15 mouse cellular contexts compared by ENCODE assay signal in the genomic region with DNA sequence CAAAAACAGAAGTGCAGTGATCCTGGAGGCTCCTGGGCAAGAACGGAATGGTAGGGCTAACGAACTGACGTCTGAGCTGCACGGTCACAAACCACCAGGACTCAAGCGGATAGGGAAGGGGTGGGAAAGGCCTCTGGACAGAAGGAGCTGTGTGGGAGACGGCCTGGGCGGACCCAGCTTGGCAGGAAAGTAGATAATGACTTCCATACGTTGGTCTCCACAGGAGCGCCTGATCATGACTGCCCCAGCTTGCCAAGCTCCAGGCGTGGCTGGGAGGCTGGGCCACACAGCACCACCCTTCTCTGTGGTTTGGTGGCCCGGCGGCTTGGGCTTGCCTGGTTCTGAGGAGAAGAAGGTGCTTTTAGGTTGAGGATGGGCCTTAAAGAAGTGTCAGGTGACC. TPM values are rescaled to one million over a fixed set of nuclear protein-coding genes. Genes with fewer than 3 reads are reported as not detected.
A peak's percentile ranks its signal among the peaks of the same experiment; 100 is the strongest.
DNase-seq lines count a peak whose midpoint lies in the region; ATAC-seq and TF ChIP-seq lines count a peak whose summit lies in the region.
"Had no signal": no experiment of that assay in that cellular context is flagged by ENCODE, and none has a peak within 500 bp of the region (broad histone marks: within the 10 kb centered on the region; RNA-seq: fewer than 3 reads in every experiment).

No protein-coding gene starts in this region.

- no peak overlapping the region for H3K4me3 ChIP-seq in gastrocnemius, adult 2 months
- H3K4me3 ChIP-seq in liver, embryonic 12.5 days, result no peak overlapping the region
- H3K4me3 ChIP-seq in liver, embryonic 11.5 days (ENCODE audit: low read depth, low read length), result no peak overlapping the region
- H3K4me3 ChIP-seq in stomach, postnatal 0 days (ENCODE audit: low read depth, low read length), result no peak overlapping the region
- H3K4me3 ChIP-seq: forebrain, embryonic 13.5 days; hindbrain, embryonic 13.5 days; midbrain, embryonic 13.5 days had no signal

- ATAC-seq in liver, embryonic 12.5 days, result 0 out of 2 replicates have a peak, but pooled peaks have one; percentile 35
- no peak; the same call in 1 of the 2 replicates for ATAC-seq in liver, embryonic 11.5 days (replicated peaks; ENCODE audit: low FRiP score)
- 0 out of 2 replicates have a peak, but pooled peaks have one; percentile 19 for ATAC-seq in stomach, postnatal 0 days (ENCODE audit: low FRiP score, low TSS enrichment)
- ATAC-seq: forebrain, embryonic 13.5 days; midbrain, embryonic 13.5 days; Patski had no signal

- 0 out of 2 replicates have a peak, but pooled peaks cover 3% of the 10 kb centered on the region for H3K27me3 ChIP-seq in liver, embryonic 12.5 days (replicated peaks)
- no peaks in the 10 kb centered on the region for H3K27me3 ChIP-seq in liver, embryonic 11.5 days (replicated peaks; ENCODE audit: control insufficient read depth, insufficient read depth, low read length)
- no peaks in the 10 kb centered on the region for H3K27me3 ChIP-seq in stomach, postnatal 0 days (ENCODE audit: control insufficient read depth, insufficient read depth, low read length)
- H3K27me3 ChIP-seq: Patski had no signal

- intact Hi-C loops in gastrocnemius, adult 2 months (cut with DNase I), result no loop called here
- intact Hi-C loops in gastrocnemius, postnatal 36 days (cut with DNase I), result no loop called here

- no peak overlapping the region for H3K9ac ChIP-seq in liver, embryonic 12.5 days
- no peak overlapping the region for H3K9ac ChIP-seq in liver, embryonic 11.5 days (ENCODE audit: low read depth, low read length)
- H3K9ac ChIP-seq in stomach, postnatal 0 days (ENCODE audit: low read length), result no peak overlapping the region
- H3K9ac ChIP-seq: forebrain, embryonic 13.5 days; hindbrain, embryonic 13.5 days; midbrain, embryonic 13.5 days had no signal

- no peak for TF ChIP-seq CTCF in gastrocnemius, adult 2 months (IDR thresholded peaks at IDR 0.05)
- TF ChIP-seq CTCF in stomach, postnatal 0 days (IDR thresholded peaks at IDR 0.05; ENCODE audit: low read depth), result no peak

- TF ChIP-seq EP300 in stomach, postnatal 0 days (optimal IDR thresholded peaks at IDR 0.05), result no peak

- H3K4me1 ChIP-seq in liver, embryonic 12.5 days, result peaks cover 10% of the 10 kb centered on the region
- no peaks in the 10 kb centered on the region for H3K4me1 ChIP-seq in liver, embryonic 11.5 days (replicated peaks; ENCODE audit: control insufficient read depth, insufficient read depth, low read length)
- no peaks in the 10 kb centered on the region for H3K4me1 ChIP-seq in stomach, postnatal 0 days (replicated peaks; ENCODE audit: control insufficient read depth, insufficient read depth)
- H3K4me1 ChIP-seq: forebrain, embryonic 13.5 days; hindbrain, embryonic 13.5 days had no signal

- no peak overlapping the region for H3K4me2 ChIP-seq in liver, embryonic 12.5 days
- H3K4me2 ChIP-seq in liver, embryonic 11.5 days, result no peak overlapping the region
- H3K4me2 ChIP-seq in stomach, postnatal 0 days (replicated peaks; ENCODE audit: low read depth), result no peak overlapping the region
- H3K4me2 ChIP-seq: forebrain, embryonic 13.5 days; hindbrain, embryonic 13.5 days; midbrain, embryonic 13.5 days had no signal

- no peaks in the 10 kb centered on the region for H3K9me3 ChIP-seq in liver, embryonic 12.5 days (replicated peaks)
- no peaks in the 10 kb centered on the region for H3K9me3 ChIP-seq in liver, embryonic 11.5 days (ENCODE audit: control insufficient read depth, low read length)
- H3K9me3 ChIP-seq in stomach, postnatal 0 days (ENCODE audit: control insufficient read depth, low read length), result no peaks in the 10 kb centered on the region
- H3K9me3 ChIP-seq: forebrain, embryonic 13.5 days; hindbrain, embryonic 13.5 days; midbrain, embryonic 13.5 days had no signal

- no peak overlapping the region; the same call in 1 of the 2 replicates for H3K27ac ChIP-seq in gastrocnemius, adult 2 months
- no peak overlapping the region for H3K27ac ChIP-seq in liver, embryonic 12.5 days
- no peak overlapping the region for H3K27ac ChIP-seq in liver, embryonic 11.5 days (ENCODE audit: low read depth, low read length)
- no peak overlapping the region for H3K27ac ChIP-seq in stomach, postnatal 0 days (replicated peaks)
- H3K27ac ChIP-seq: forebrain, embryonic 13.5 days; hindbrain, embryonic 13.5 days; midbrain, embryonic 13.5 days had no signal

- WGBS in liver, embryonic 12.5 days (ENCODE audit: insufficient replicate concordance), result 53% methylated on average over 12 of the region's 12 CpGs
- 50% methylated on average over 12 of the region's 12 CpGs for WGBS in liver, embryonic 11.5 days
- WGBS in stomach, postnatal 0 days, result 69% methylated on average over 12 of the region's 12 CpGs

- H3K36me3 ChIP-seq in liver, embryonic 12.5 days, result 0 out of 2 replicates have a peak, but pooled peaks cover 5% of the 10 kb centered on the region
- H3K36me3 ChIP-seq in liver, embryonic 11.5 days (ENCODE audit: control insufficient read depth, insufficient read depth, low read length), result no peaks in the 10 kb centered on the region
- H3K36me3 ChIP-seq in stomach, postnatal 0 days (ENCODE audit: control insufficient read depth, insufficient read depth, low read length), result no peaks in the 10 kb centered on the region
- H3K36me3 ChIP-seq: hindbrain, embryonic 13.5 days; midbrain, embryonic 13.5 days had no signal

- DNase-seq in gastrocnemius, adult 2 months, result peak; percentile 53
- no peak for DNase-seq in gastrocnemius, postnatal 36 days
- DNase-seq in liver, embryonic 11.5 days (ENCODE audit: low spot score), result no peak
- peak; percentile 78 for DNase-seq in fibroblast of lung, adult 2 months (ENCODE audit: low read depth)
- DNase-seq in stomach, postnatal 0 days (ENCODE audit: low spot score), result no peak
- no peak for DNase-seq in layer of hippocampus, adult 9-10 months (ENCODE audit: low spot score)
- DNase-seq in testis, postnatal 10 days (ENCODE audit: low spot score), result no peak
- DNase-seq: cerebellum, adult 11 months; kidney, adult 11 months; kidney, postnatal 14 days had no signal

RNA-seq across cellular contexts. Expression of gene Trim47, which starts 9.8 kb away (rescaled TPM):
- total RNA-seq in gastrocnemius, adult 2 months (2021), result 10 to 100 TPM in 1 of 2 experiments, 1 to 10 TPM in 1; 6.0 to 12.2 TPM
- total RNA-seq in gastrocnemius, postnatal 36 days (2021), result 1 to 10 TPM; 9.1 to 9.3 TPM
- 6.2 TPM in 2 replicates for polyA plus RNA-seq in liver, embryonic 12.5 days (2016; fragmentation: Nextera tagmentation; extraction: Ambion mirVana)
- polyA plus RNA-seq in liver, embryonic 11.5 days (2014; fragmentation: Nextera tagmentation; extraction: Ambion mirVana), result 6.3 and 6.6 TPM in 2 replicates
- polyA plus RNA-seq in stomach, postnatal 0 days (2015; fragmentation: Nextera tagmentation; extraction: Ambion mirVana), result 33.8 and 34.6 TPM in 2 replicates

RNA-seq across cellular contexts. Expression of gene Trim65, which starts 13.7 kb away (rescaled TPM):
- total RNA-seq in gastrocnemius, adult 2 months (2021), result 1 to 10 TPM; 4.2 to 6.6 TPM
- 1 to 10 TPM; 4.1 to 4.8 TPM for total RNA-seq in gastrocnemius, postnatal 36 days (2021)
- 1.7 and 2.0 TPM in 2 replicates for polyA plus RNA-seq in liver, embryonic 12.5 days (2016; fragmentation: Nextera tagmentation; extraction: Ambion mirVana)
- polyA plus RNA-seq in liver, embryonic 11.5 days (2014; fragmentation: Nextera tagmentation; extraction: Ambion mirVana), result 3.1 and 3.5 TPM in 2 replicates
- 3.3 and 4.1 TPM in 2 replicates for polyA plus RNA-seq in stomach, postnatal 0 days (2015; fragmentation: Nextera tagmentation; extraction: Ambion mirVana)

RNA-seq across cellular contexts. Expression of gene Mrpl38, which starts 21.4 kb away (rescaled TPM):
- total RNA-seq in gastrocnemius, adult 2 months (2021), result 10 to 100 TPM; 47.5 to 61.5 TPM
- 10 to 100 TPM; 49.4 to 49.9 TPM for total RNA-seq in gastrocnemius, postnatal 36 days (2021)
- 76.7 and 81.5 TPM in 2 replicates for polyA plus RNA-seq in liver, embryonic 12.5 days (2016; fragmentation: Nextera tagmentation; extraction: Ambion mirVana)
- 121 and 126 TPM in 2 replicates for polyA plus RNA-seq in liver, embryonic 11.5 days (2014; fragmentation: Nextera tagmentation; extraction: Ambion mirVana)
- 49.5 and 50.2 TPM in 2 replicates for polyA plus RNA-seq in stomach, postnatal 0 days (2015; fragmentation: Nextera tagmentation; extraction: Ambion mirVana)

RNA-seq across cellular contexts. Expression of gene Wbp2, which starts 30.4 kb away (rescaled TPM):
- total RNA-seq in gastrocnemius, adult 2 months (2021), result 10 to 100 TPM; 77.2 to 81.8 TPM
- 10 to 100 TPM; 70.1 to 71.0 TPM for total RNA-seq in gastrocnemius, postnatal 36 days (2021)
- 76.4 and 77.8 TPM in 2 replicates for polyA plus RNA-seq in liver, embryonic 12.5 days (2016; fragmentation: Nextera tagmentation; extraction: Ambion mirVana)
- 98.8 and 105 TPM in 2 replicates for polyA plus RNA-seq in liver, embryonic 11.5 days (2014; fragmentation: Nextera tagmentation; extraction: Ambion mirVana)
- 71.0 and 89.6 TPM in 2 replicates for polyA plus RNA-seq in stomach, postnatal 0 days (2015; fragmentation: Nextera tagmentation; extraction: Ambion mirVana)

RNA-seq across cellular contexts. Expression of gene Unc13d, which starts 39.5 kb away (rescaled TPM):
- total RNA-seq in gastrocnemius, adult 2 months (2021), result under 1 TPM; 0.13 to 0.50 TPM
- under 1 TPM; 0.30 to 0.48 TPM for total RNA-seq in gastrocnemius, postnatal 36 days (2021)
- 48.9 and 50.1 TPM in 2 replicates for polyA plus RNA-seq in liver, embryonic 12.5 days (2016; fragmentation: Nextera tagmentation; extraction: Ambion mirVana)
- polyA plus RNA-seq in liver, embryonic 11.5 days (2014; fragmentation: Nextera tagmentation; extraction: Ambion mirVana), result 44.8 and 45.3 TPM in 2 replicates
- polyA plus RNA-seq in stomach, postnatal 0 days (2015; fragmentation: Nextera tagmentation; extraction: Ambion mirVana), result 2.3 and 2.8 TPM in 2 replicates

Comparison
In these comparisons a context has a peak if more than half of its experiments do, and no peak if none do; other contexts are left out.
1. DNase-seq: peak in gastrocnemius, adult 2 months (single experiment) and fibroblast of lung, adult 2 months (single experiment); none in gastrocnemius, postnatal 36 days (0 of 2), liver, embryonic 11.5 days (single experiment), stomach, postnatal 0 days (single experiment), layer of hippocampus, adult 9-10 months (single experiment) and testis, postnatal 10 days (single experiment).